Mouse (Mus musculus) lung, postnatal 10 days (tissue): Measurements from ENCODE around the gene Rasa4.
"Not testable (repeated sequence)": the region's sequence is repeated elsewhere in the genome, so short reads cannot be mapped to it uniquely, and the experiment has no call there.

Source experiments
- DNase-seq: peaks from one replicate; pipeline ENCODE4 v3.0.0; 2021

Gene Rasa4

GRCm38 (mm10) chr5:136115891-136116783 lies 32.4 kb downstream of the Rasa4 start, which contains the start of gene Polr2j:
Gene Polr2j (plus strand): TSS chr5:136116631.
- peak; percentile 97 for DNase-seq

- no peak for DNase-seq
Measured at GRCm38 (mm10) chr5:136116784-136117112, 33.0 kb downstream of the Rasa4 start.

- DNase-seq: no peak
Measured at GRCm38 (mm10) chr5:136122165-136122564, 38.4 kb downstream of the Rasa4 start.

- DNase-seq: peak; percentile 98
Measured at GRCm38 (mm10) chr5:136135571-136136291, 52.0 kb downstream of the Rasa4 start, which contains the start of the genes Lrwd1 and Alkbh4. Gene Lrwd1 (minus strand): TSS chr5:136136074. Gene Alkbh4 (plus strand): TSS chr5:136136146.

GRCm38 (mm10) chr5:136136292-136136990 lies 52.7 kb downstream of the Rasa4 start:
- DNase-seq: peak; percentile 13

GRCm38 (mm10) chr5:136137658-136138274 lies 54.0 kb downstream of the Rasa4 start:
- DNase-seq: peak; percentile 64

- no peak for DNase-seq
Measured at GRCm38 (mm10) chr5:136139393-136139792, 55.7 kb downstream of the Rasa4 start.

- no peak for DNase-seq
Measured at GRCm38 (mm10) chr5:136140057-136140482, 56.4 kb downstream of the Rasa4 start.

- DNase-seq: no peak
Measured at GRCm38 (mm10) chr5:136142746-136143145, 59.0 kb downstream of the Rasa4 start.

GRCm38 (mm10) chr5:136143161-136143755 lies 59.5 kb downstream of the Rasa4 start:
- no peak for DNase-seq

- DNase-seq: peak; percentile 74
Measured at GRCm38 (mm10) chr5:136144606-136145430, 61.1 kb downstream of the Rasa4 start.

GRCm38 (mm10) chr5:136146936-136147335 lies 63.2 kb downstream of the Rasa4 start:
- DNase-seq: peak; percentile 38

- no peak for DNase-seq
Measured at GRCm38 (mm10) chr5:136147704-136148103, 64.0 kb downstream of the Rasa4 start.

GRCm38 (mm10) chr5:136149134-136149576 lies 65.4 kb downstream of the Rasa4 start:
- DNase-seq: not testable (repeated sequence)

GRCm38 (mm10) chr5:136152365-136152764 lies 68.6 kb downstream of the Rasa4 start:
- no peak for DNase-seq

- DNase-seq: peak; percentile 76
Measured at GRCm38 (mm10) chr5:136155399-136155798, 71.7 kb downstream of the Rasa4 start.

- peak; percentile 79 for DNase-seq
Measured at GRCm38 (mm10) chr5:136160084-136160483, 76.4 kb downstream of the Rasa4 start.
